Mouse (Mus musculus): ENCODE data around the gene Nudt21. TPM values are rescaled to one million over a fixed set of nuclear protein-coding genes. Genes with fewer than 3 reads are reported as not detected.

The Nudt21 gene
- polyA plus RNA-seq, 1 experiment from 2014 or later = 91.3 TPM

GRCm38 (mm10) chr8:93980141-93980540 is 56.7 kb downstream of the Nudt21 start:
- Histone ChIP-seq H3K27me3 (ENCODE audit: control insufficient read depth, insufficient read depth, low read length) (no peaks in the 10 kb centered on the region), H3K9me3 (replicated peaks; ENCODE audit: control insufficient read depth, low read length) (no peaks in the 10 kb centered on the region), H3K4me2 (no peak overlapping the region), H3K4me3 (ENCODE audit: low read depth, low read length) (no peak overlapping the region), H3K27ac (ENCODE audit: low read depth, low read length) (no peak overlapping the region), H3K9ac (ENCODE audit: low read depth, low read length) (no peak overlapping the region), H3K4me1 (ENCODE audit: control insufficient read depth, insufficient read depth, low read length) (no peaks in the 10 kb centered on the region), H3K36me3 (ENCODE audit: control insufficient read depth, insufficient read depth, low read length) (peaks cover 36% of the 10 kb centered on the region)
- 90% methylated on average over 4 of the region's 4 CpGs for WGBS (ENCODE audit: insufficient replicate concordance)
- no peak for ATAC-seq (replicated peaks; ENCODE audit: insufficient number of reproducible peaks, low FRiP score, low TSS enrichment)

- Histone ChIP-seq H3K4me2 (no peak overlapping the region), H3K27me3 (ENCODE audit: control insufficient read depth, insufficient read depth, low read length) (no peaks in the 10 kb centered on the region), H3K4me3 (ENCODE audit: low read depth, low read length) (no peak overlapping the region), H3K27ac (ENCODE audit: low read depth, low read length) (no peak overlapping the region), H3K4me1 (ENCODE audit: control insufficient read depth, insufficient read depth, low read length) (no peaks in the 10 kb centered on the region), H3K9me3 (replicated peaks; ENCODE audit: control insufficient read depth, low read length) (no peaks in the 10 kb centered on the region), H3K9ac (ENCODE audit: low read depth, low read length) (no peak overlapping the region), H3K36me3 (ENCODE audit: control insufficient read depth, insufficient read depth, low read length) (peaks cover 45% of the 10 kb centered on the region)
- ATAC-seq (replicated peaks; ENCODE audit: insufficient number of reproducible peaks, low FRiP score, low TSS enrichment) = no peak
- WGBS (ENCODE audit: insufficient replicate concordance) = 81% methylated on average over 6 of the region's 6 CpGs
These were observed 60.2 kb downstream of the Nudt21 start for GRCm38 (mm10) chr8:93976446-93977211.

GRCm38 (mm10) chr8:93975358-93975757 is 61.5 kb downstream of the Nudt21 start:
- no peak for ATAC-seq (replicated peaks; ENCODE audit: insufficient number of reproducible peaks, low FRiP score, low TSS enrichment)
- Histone ChIP-seq H3K27me3 (ENCODE audit: control insufficient read depth, insufficient read depth, low read length) (no peaks in the 10 kb centered on the region), H3K4me2 (no peak overlapping the region), H3K36me3 (ENCODE audit: control insufficient read depth, insufficient read depth, low read length) (peaks cover 41% of the 10 kb centered on the region), H3K9me3 (replicated peaks; ENCODE audit: control insufficient read depth, low read length) (no peaks in the 10 kb centered on the region), H3K27ac (ENCODE audit: low read depth, low read length) (no peak overlapping the region), H3K4me3 (ENCODE audit: low read depth, low read length) (no peak overlapping the region), H3K9ac (ENCODE audit: low read depth, low read length) (no peak overlapping the region), H3K4me1 (ENCODE audit: control insufficient read depth, insufficient read depth, low read length) (no peaks in the 10 kb centered on the region)
- WGBS (ENCODE audit: insufficient replicate concordance) = 91% methylated on average over 2 of the region's 2 CpGs

- H3K4me2 ChIP-seq = no peak overlapping the region
- peaks cover 39% of the 10 kb centered on the region for H3K36me3 ChIP-seq (ENCODE audit: control insufficient read depth, insufficient read depth, low read length)
- WGBS (ENCODE audit: insufficient replicate concordance) = 86% methylated on average over 11 of the region's 11 CpGs
- no peaks in the 10 kb centered on the region for H3K4me1 ChIP-seq (ENCODE audit: control insufficient read depth, insufficient read depth, low read length)
- no peak overlapping the region for H3K9ac ChIP-seq (ENCODE audit: low read depth, low read length)
- ATAC-seq (replicated peaks; ENCODE audit: insufficient number of reproducible peaks, low FRiP score, low TSS enrichment) = no peak
- H3K27me3 ChIP-seq (ENCODE audit: control insufficient read depth, insufficient read depth, low read length) = no peaks in the 10 kb centered on the region
- H3K9me3 ChIP-seq (replicated peaks; ENCODE audit: control insufficient read depth, low read length) = no peaks in the 10 kb centered on the region
- H3K27ac ChIP-seq (ENCODE audit: low read depth, low read length) = no peak overlapping the region
- no peak overlapping the region for H3K4me3 ChIP-seq (ENCODE audit: low read depth, low read length)
These were observed 62.1 kb downstream of the Nudt21 start for GRCm38 (mm10) chr8:93974602-93975186.

- ATAC-seq (replicated peaks; ENCODE audit: insufficient number of reproducible peaks, low FRiP score, low TSS enrichment) = no peak
- Histone ChIP-seq H3K27me3 (ENCODE audit: control insufficient read depth, insufficient read depth, low read length) (no peaks in the 10 kb centered on the region), H3K9me3 (replicated peaks; ENCODE audit: control insufficient read depth, low read length) (no peaks in the 10 kb centered on the region), H3K4me2 (no peak overlapping the region), H3K4me3 (ENCODE audit: low read depth, low read length) (no peak overlapping the region), H3K4me1 (ENCODE audit: control insufficient read depth, insufficient read depth, low read length) (no peaks in the 10 kb centered on the region), H3K36me3 (ENCODE audit: control insufficient read depth, insufficient read depth, low read length) (peaks cover 37% of the 10 kb centered on the region), H3K9ac (ENCODE audit: low read depth, low read length) (no peak overlapping the region), H3K27ac (ENCODE audit: low read depth, low read length) (no peak overlapping the region)
- WGBS (ENCODE audit: insufficient replicate concordance) = 94% methylated on average over 13 of the region's 13 CpGs
These were observed 62.9 kb downstream of the Nudt21 start for GRCm38 (mm10) chr8:93973831-93974375.

GRCm38 (mm10) chr8:93972971-93973734 is 63.7 kb downstream of the Nudt21 start:
- no peaks in the 10 kb centered on the region for H3K27me3 ChIP-seq (ENCODE audit: control insufficient read depth, insufficient read depth, low read length)
- no peaks in the 10 kb centered on the region for H3K9me3 ChIP-seq (replicated peaks; ENCODE audit: control insufficient read depth, low read length)
- no peak overlapping the region for H3K4me2 ChIP-seq
- no peak overlapping the region for H3K27ac ChIP-seq (ENCODE audit: low read depth, low read length)
- 89% methylated on average over 14 of the region's 14 CpGs for WGBS (ENCODE audit: insufficient replicate concordance)
- H3K9ac ChIP-seq (ENCODE audit: low read depth, low read length) = no peak overlapping the region
- no peak overlapping the region for H3K4me3 ChIP-seq (ENCODE audit: low read depth, low read length)
- ATAC-seq (replicated peaks; ENCODE audit: insufficient number of reproducible peaks, low FRiP score, low TSS enrichment) = no peak
- peaks cover 35% of the 10 kb centered on the region for H3K36me3 ChIP-seq (ENCODE audit: control insufficient read depth, insufficient read depth, low read length)
- H3K4me1 ChIP-seq (ENCODE audit: control insufficient read depth, insufficient read depth, low read length) = no peaks in the 10 kb centered on the region

- Histone ChIP-seq H3K9ac (ENCODE audit: low read depth, low read length) (no peak overlapping the region), H3K36me3 (ENCODE audit: control insufficient read depth, insufficient read depth, low read length) (peaks cover 30% of the 10 kb centered on the region), H3K27me3 (ENCODE audit: control insufficient read depth, insufficient read depth, low read length) (no peaks in the 10 kb centered on the region), H3K4me2 (no peak overlapping the region), H3K9me3 (replicated peaks; ENCODE audit: control insufficient read depth, low read length) (no peaks in the 10 kb centered on the region), H3K4me1 (ENCODE audit: control insufficient read depth, insufficient read depth, low read length) (no peaks in the 10 kb centered on the region), H3K4me3 (ENCODE audit: low read depth, low read length) (no peak overlapping the region), H3K27ac (ENCODE audit: low read depth, low read length) (no peak overlapping the region)
- no peak for ATAC-seq (replicated peaks; ENCODE audit: insufficient number of reproducible peaks, low FRiP score, low TSS enrichment)
- 89% methylated on average over 5 of the region's 5 CpGs for WGBS (ENCODE audit: insufficient replicate concordance)
These were observed 64.6 kb downstream of the Nudt21 start for GRCm38 (mm10) chr8:93972211-93972610.

GRCm38 (mm10) chr8:93971451-93971850 is 65.4 kb downstream of the Nudt21 start:
- no peak overlapping the region for H3K4me2 ChIP-seq
- no peaks in the 10 kb centered on the region for H3K27me3 ChIP-seq (ENCODE audit: control insufficient read depth, insufficient read depth, low read length)
- H3K27ac ChIP-seq (ENCODE audit: low read depth, low read length) = no peak overlapping the region
- no peaks in the 10 kb centered on the region for H3K4me1 ChIP-seq (ENCODE audit: control insufficient read depth, insufficient read depth, low read length)
- no peak for ATAC-seq (replicated peaks; ENCODE audit: insufficient number of reproducible peaks, low FRiP score, low TSS enrichment)
- 94% methylated on average over 10 of the region's 10 CpGs for WGBS (ENCODE audit: insufficient replicate concordance)
- H3K9ac ChIP-seq (ENCODE audit: low read depth, low read length) = no peak overlapping the region
- peaks cover 27% of the 10 kb centered on the region for H3K36me3 ChIP-seq (ENCODE audit: control insufficient read depth, insufficient read depth, low read length)
- no peak overlapping the region for H3K4me3 ChIP-seq (ENCODE audit: low read depth, low read length)
- no peaks in the 10 kb centered on the region for H3K9me3 ChIP-seq (replicated peaks; ENCODE audit: control insufficient read depth, low read length)

All from heart, embryonic 11.5 days (tissue).